Mouse (Mus musculus) spleen, postnatal 10 days (tissue): ENCODE measurements around the gene Ppp1r12a.

Source experiments
- DNase-seq, 2 experiments: peaks; one replicate each; pipeline ENCODE4 v3.0.0; 2021 to 2022; ENCODE audit warnings: low spot score in 2 of 2

Ppp1r12a gene

GRCm38 (mm10) chr10:108333642-108334041, 171.6 kb downstream of the Ppp1r12a start:
- no peak for DNase-seq
